Mouse (Mus musculus): ENCODE results near the gene Ptprcap.

Ptprcap gene

GRCm38 (mm10) chr19:4169378-4169784 lies 16.0 kb downstream of the Ptprcap start:
- DNase-seq, result peak; percentile 99 to 100

GRCm38 (mm10) chr19:4169810-4170209 lies 16.4 kb downstream of the Ptprcap start:
- DNase-seq, result no peak

GRCm38 (mm10) chr19:4170723-4171392 lies 17.5 kb downstream of the Ptprcap start:
- DNase-seq, result no peak

GRCm38 (mm10) chr19:4171393-4172290 lies 18.2 kb downstream of the Ptprcap start:
- DNase-seq, result no peak

GRCm38 (mm10) chr19:4172925-4173324 lies 19.5 kb downstream of the Ptprcap start:
- DNase-seq, result no peak

GRCm38 (mm10) chr19:4175368-4175947 lies 22.1 kb downstream of the Ptprcap start, which contains the start of gene Carns1:
TSS of gene Carns1 (minus strand) at chr19:4175479.
- DNase-seq, result peak in 1 of 2 experiments; percentile 14

- DNase-seq, result no peak
Measured at GRCm38 (mm10) chr19:4180411-4180810, 27.0 kb downstream of the Ptprcap start.

GRCm38 (mm10) chr19:4181892-4182291 lies 28.5 kb downstream of the Ptprcap start:
- no peak for DNase-seq

GRCm38 (mm10) chr19:4183689-4184088 lies 30.3 kb downstream of the Ptprcap start:
- DNase-seq, result no peak

GRCm38 (mm10) chr19:4184976-4185975 lies 31.9 kb downstream of the Ptprcap start:
- DNase-seq, result peak; percentile 84 to 88

GRCm38 (mm10) chr19:4187303-4187702 lies 33.9 kb downstream of the Ptprcap start:
- no peak for DNase-seq

GRCm38 (mm10) chr19:4189051-4189620 lies 35.7 kb downstream of the Ptprcap start:
- peak; percentile 47 to 62 for DNase-seq

- peak; percentile 88 to 96 for DNase-seq
Measured at GRCm38 (mm10) chr19:4190831-4191334, 37.5 kb downstream of the Ptprcap start, which contains the start of gene Tbc1d10c. TSS of gene Tbc1d10c (minus strand) at chr19:4191284.

GRCm38 (mm10) chr19:4191528-4192250 lies 38.3 kb downstream of the Ptprcap start, which contains the start of gene Ppp1ca:
TSS of gene Ppp1ca (plus strand) at chr19:4192065.
- peak; percentile 97 to 99 for DNase-seq

GRCm38 (mm10) chr19:4192251-4192985 lies 39.0 kb downstream of the Ptprcap start:
- no peak for DNase-seq

GRCm38 (mm10) chr19:4193129-4193528 lies 39.7 kb downstream of the Ptprcap start:
- peak in 1 of 2 experiments; percentile 24 for DNase-seq

GRCm38 (mm10) chr19:4194021-4194724 lies 40.8 kb downstream of the Ptprcap start:
- DNase-seq, result peak in 1 of 2 experiments; percentile 19

- no peak for DNase-seq
Measured at GRCm38 (mm10) chr19:4194776-4195650, 41.6 kb downstream of the Ptprcap start.

Data from thymus, postnatal 36 days (tissue).